Mouse (Mus musculus): ENCODE measurements around the gene Cdk5rap1.

- no peak for TF ChIP-seq POLR2A (IDR thresholded peaks at IDR 0.05; ENCODE audit: low read depth, low read length)
- TF ChIP-seq CTCF (conservative IDR thresholded peaks at IDR 0.05; ENCODE audit: insufficient read depth, insufficient read length, low read depth, low read length) = no peak
Measured at GRCm38 (mm10) chr2:154339356-154339755, 33.5 kb downstream of the Cdk5rap1 start.
